Mouse (Mus musculus): ENCODE data around the gene Prkg1.
A peak's percentile ranks its signal among the peaks of the same experiment; 100 is the strongest.

Prkg1 gene

DNA sequence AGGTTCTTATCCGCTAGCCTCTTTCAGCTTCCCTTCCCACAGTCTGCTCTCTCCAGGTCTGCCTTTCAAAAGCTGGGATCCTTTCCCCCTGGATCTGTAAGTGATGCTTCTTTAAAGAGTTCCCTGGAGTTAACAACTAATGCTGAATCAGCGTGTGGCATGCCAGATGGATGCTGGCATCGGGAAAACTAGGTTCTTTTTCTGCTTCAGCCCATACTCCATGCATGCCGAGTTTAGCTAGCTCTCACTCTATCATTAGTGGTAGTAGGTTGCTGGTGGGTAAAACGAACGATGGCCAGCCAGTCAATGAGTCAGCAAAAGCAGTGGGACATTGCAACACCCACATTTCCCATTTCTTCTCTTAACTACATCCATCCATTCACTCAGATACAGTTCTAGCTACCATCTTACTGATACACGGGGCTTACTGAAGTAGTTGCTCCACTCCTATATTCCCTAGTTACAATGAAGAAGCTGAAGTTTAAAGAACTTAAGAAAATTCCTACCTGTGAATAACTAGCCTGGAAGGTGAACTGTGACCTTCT lies 935.5 kb downstream of the Prkg1 start:
- DNase-seq: no peak

GRCm38 (mm10) chr19:30827820-30828219 lies 937.0 kb downstream of the Prkg1 start:
- no peak for DNase-seq

GRCm38 (mm10) chr19:30826106-30826505 lies 938.7 kb downstream of the Prkg1 start:
- no peak for DNase-seq

GRCm38 (mm10) chr19:30815661-30816060 lies 949.2 kb downstream of the Prkg1 start:
- no peak for DNase-seq

GRCm38 (mm10) chr19:30806265-30806664 lies 958.6 kb downstream of the Prkg1 start:
- no peak for DNase-seq

DNA sequence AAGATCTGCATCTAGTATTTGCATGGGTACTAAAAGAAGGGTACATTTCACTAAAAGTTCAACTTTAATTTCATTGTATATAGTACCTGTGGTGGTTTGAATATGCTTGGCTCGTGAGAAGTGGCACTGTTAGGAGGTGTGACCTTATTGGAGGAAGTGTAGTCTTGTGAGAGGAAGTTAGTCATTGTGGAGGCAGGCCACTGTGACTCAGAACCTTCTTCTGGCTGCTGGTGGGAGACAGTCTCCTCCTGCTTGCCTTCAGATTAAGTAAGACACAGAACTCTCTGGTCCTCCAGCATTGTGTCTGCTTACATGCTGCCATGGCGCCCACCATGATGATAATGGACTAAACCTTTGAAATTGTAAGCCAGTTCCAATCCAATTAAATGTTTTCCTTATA lies 984.0 kb downstream of the Prkg1 start:
- no peak for DNase-seq

DNA sequence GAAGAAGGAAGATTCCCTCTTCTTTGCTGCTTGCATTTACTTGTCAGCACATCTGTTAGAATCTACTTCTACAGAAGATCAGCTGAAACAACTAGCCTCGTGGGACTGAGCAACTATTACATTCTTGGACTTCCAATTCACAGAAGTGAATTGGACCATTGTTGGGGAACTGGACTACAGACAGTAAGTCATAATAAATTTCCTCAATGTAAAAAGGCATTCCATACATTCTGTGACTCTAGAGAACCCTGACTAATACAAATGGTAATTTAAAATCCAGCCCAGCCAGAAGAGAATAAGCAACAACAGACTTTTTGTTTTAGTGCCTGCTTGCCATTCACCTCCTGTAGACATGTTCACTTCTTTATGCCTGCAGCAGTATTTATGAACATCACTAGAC lies 996.5 kb downstream of the Prkg1 start:
- DNase-seq: no peak

- DNase-seq: no peak
Observed at GRCm38 (mm10) chr19:30744426-30744825, 1020.4 kb downstream of the Prkg1 start.

- DNase-seq: no peak
Observed at GRCm38 (mm10) chr19:30699130-30699529, 1065.7 kb downstream of the Prkg1 start.

- DNase-seq: no peak
Observed at GRCm38 (mm10) chr19:30691258-30691657, 1073.6 kb downstream of the Prkg1 start.

DNA sequence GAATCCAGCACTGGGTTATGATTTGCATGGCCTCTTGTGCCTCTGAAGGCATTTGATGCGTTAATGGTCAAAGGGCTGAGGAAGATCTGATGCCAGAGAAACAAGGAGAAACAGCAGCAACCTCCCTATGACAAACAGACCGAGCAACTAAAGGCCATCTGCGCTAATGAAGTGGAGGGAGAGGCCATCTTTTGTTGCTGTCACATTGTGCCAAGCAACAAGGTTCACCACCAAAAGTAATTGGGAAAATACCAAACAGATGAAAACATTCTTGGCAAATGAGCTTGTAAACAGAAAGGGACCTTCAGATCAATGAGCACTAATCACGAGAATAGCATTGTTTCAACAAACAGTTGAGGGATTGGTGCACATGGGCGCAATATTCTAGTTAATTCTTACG lies 1074.1 kb downstream of the Prkg1 start:
- no peak for DNase-seq

DNA sequence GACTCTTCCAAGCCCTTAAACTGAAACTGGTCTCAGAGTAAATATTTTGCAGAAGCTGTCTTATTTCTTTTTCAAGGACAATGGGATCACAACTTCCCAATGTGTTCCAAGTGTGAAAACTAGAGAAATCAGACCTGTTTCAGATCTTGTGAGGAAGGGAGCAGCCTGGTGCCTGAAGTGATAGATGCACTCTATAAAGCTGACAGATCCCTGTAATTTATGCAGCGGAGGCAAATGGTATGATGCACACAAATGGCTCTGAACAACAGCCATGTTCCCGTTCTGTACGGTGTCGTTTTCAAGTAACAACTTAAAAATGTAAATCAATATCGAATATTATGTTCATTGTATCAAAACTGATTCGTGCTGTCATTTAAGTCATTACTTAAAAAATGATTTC lies 1076.9 kb downstream of the Prkg1 start:
- no peak for DNase-seq

GRCm38 (mm10) chr19:30676308-30676707 lies 1088.5 kb downstream of the Prkg1 start:
- DNase-seq: no peak

DNA sequence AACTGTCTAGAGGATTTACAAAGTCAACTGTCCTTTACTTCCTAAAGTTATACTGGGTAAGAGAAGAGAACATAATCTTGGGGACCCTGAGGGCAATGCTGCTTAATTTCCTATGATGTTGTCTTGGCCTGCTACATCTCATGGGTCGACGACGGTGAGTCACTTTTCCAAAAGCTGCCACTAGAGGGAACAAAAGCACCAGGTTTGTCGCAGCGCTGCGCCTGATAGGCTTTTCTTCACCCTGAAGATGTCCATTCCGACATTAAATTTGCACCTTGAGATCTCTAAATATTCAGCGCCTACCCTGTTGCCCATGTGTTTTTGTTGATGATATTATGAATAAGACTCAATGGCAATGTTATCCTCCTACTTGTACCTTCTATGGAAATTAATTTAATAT lies 1100.6 kb downstream of the Prkg1 start:
- peak; percentile 12 to 32 for DNase-seq

GRCm38 (mm10) chr19:30642629-30643170 lies 1122.1 kb downstream of the Prkg1 start:
- no peak for DNase-seq

- no peak for DNase-seq
Observed at GRCm38 (mm10) chr19:30637471-30637870, 1127.4 kb downstream of the Prkg1 start.

GRCm38 (mm10) chr19:30631051-30631450 lies 1133.8 kb downstream of the Prkg1 start:
- DNase-seq: no peak

DNA sequence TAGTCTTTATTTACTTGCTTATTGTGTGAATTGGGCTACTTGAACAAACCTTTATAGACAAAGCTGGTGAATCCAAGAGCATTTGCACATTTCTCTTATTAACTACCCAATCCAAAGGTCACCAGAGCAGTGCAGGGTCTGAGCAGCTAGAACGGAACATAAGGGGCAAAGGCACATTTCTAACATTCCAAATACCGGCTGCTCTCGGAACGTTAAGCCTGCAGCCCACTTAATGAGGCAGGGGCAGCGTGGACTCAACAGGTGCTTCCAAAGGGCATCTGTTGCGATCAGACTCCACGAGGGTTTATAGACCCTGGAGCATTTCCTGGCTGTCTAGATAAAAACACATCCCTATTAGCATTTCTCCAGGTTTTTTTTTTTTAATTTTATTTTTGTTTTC lies 1138.8 kb downstream of the Prkg1 start:
- no peak for DNase-seq

GRCm38 (mm10) chr19:30625391-30625790 lies 1139.4 kb downstream of the Prkg1 start:
- no peak for DNase-seq

- DNase-seq: peak in 1 of 2 experiments; percentile 8
Observed at GRCm38 (mm10) chr19:30623620-30624019, 1141.2 kb downstream of the Prkg1 start.

GRCm38 (mm10) chr19:30613150-30613865 lies 1151.5 kb downstream of the Prkg1 start:
- DNase-seq: no peak

DNA sequence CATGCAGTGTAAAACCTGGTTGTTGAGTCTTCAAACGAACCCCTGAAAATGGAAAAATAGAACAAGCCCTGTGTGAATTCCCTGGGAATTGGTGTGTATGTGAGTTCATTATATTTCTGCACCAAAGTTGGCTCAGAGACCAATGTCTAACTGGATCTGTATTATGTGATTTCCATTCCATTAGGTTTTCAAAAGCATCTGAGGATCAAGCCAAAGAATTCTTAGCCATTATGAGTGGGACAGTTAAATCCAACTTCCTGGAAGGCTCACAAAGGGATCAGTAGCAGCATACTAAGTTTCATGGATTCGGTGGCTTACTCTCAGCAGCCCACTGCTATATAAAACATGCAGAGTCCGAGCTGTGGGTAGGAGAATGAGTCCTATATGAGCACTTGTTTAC lies 1178.5 kb downstream of the Prkg1 start:
- DNase-seq: no peak

GRCm38 (mm10) chr19:30564516-30564915 lies 1200.3 kb downstream of the Prkg1 start:
- no peak for DNase-seq

DNA sequence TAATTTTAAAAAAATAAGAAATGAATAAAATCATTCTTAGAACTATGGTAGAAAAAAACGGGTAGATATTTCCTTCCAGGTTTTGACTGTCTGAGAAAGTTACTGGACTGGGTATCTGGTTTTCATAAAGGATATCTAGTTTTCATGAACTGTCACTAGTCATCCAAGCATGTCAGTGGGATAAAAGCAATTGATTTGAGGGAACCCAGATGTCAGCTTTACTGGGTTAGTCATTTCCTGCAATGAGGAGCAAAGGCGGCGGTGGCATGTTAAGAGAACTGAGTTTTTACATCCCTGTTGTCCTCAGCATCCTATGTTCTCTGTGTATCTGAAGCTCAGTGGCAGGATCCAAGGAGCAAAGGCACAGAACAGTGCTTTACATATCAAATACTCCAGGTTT lies 1201.0 kb downstream of the Prkg1 start:
- no peak for DNase-seq

GRCm38 (mm10) chr19:30558024-30558423 lies 1206.8 kb downstream of the Prkg1 start:
- no peak for DNase-seq

Data from lung, adult 18-20 months (tissue).